Mouse (Mus musculus) CH12.LX (cell line): ENCODE measurements around the gene Qsox2. TPM values are rescaled to one million over a fixed set of nuclear protein-coding genes. Genes with fewer than 3 reads are reported as not detected.

Source experiments
- DNase-seq: peaks from one replicate; pipeline ENCODE4 v3.0.0-alpha.2; 2013; ENCODE audit errors: extremely low read depth
- H3K27ac ChIP-seq: 2 replicates; pipeline ENCODE4 v1.5.1; 2012; ENCODE audit warnings: low read depth, mild to moderate bottlenecking, control low read depth, moderate library complexity; ENCODE audit not compliant: insufficient read depth
- H3K27me3 ChIP-seq: replicated peaks from 2 replicates; pipeline ENCODE3; 2012; ENCODE audit warnings: inconsistent platforms
- H3K36me3 ChIP-seq, 2 experiments: replicated peaks in 1 of 2; 2 replicates each; pipeline versions ENCODE3 to v1.6.1; 2012; ENCODE audit warnings: inconsistent platforms in 1 of 2, low read length in 1 of 2, mild to moderate bottlenecking in 1 of 2, mixed read lengths in 1 of 2, moderate library complexity in 1 of 2; ENCODE audit not compliant: control insufficient read depth in 1 of 2, insufficient read depth in 1 of 2
- H3K4me1 ChIP-seq, 2 experiments: 2 replicates each; pipeline ENCODE4 v1.6.1; 2012; ENCODE audit warnings: inconsistent platforms in 1 of 2, moderate library complexity in 1 of 2; ENCODE audit not compliant: insufficient read depth in 2 of 2, control insufficient read depth in 1 of 2
- H3K4me2 ChIP-seq: 2 replicates; pipeline ENCODE4 v1.6.1; 2012; ENCODE audit warnings: low read depth, mild to moderate bottlenecking, control low read depth; ENCODE audit not compliant: poor library complexity, insufficient read depth, severe bottlenecking
- H3K4me3 ChIP-seq, 3 experiments: fragments of 150-350 bp in 1 of 3; sonication (generic) in 1 of 3; replicated peaks in 1 of 3; 2 replicates each; pipeline versions ENCODE3 to v1.5.1; 2011 to 2012; ENCODE audit warnings: low read depth in 2 of 3, low read length in 2 of 3, mild to moderate bottlenecking in 2 of 3, moderate library complexity in 2 of 3, control low read depth in 1 of 3, improper control_type of control experiment in 1 of 3, inconsistent platforms in 1 of 3, mixed read lengths in 1 of 3; ENCODE audit not compliant: poor library complexity in 1 of 3
- H3K79me2 ChIP-seq: replicated peaks from 2 replicates; pipeline ENCODE4 v1.6.1; 2012; ENCODE audit warnings: mild to moderate bottlenecking, moderate library complexity; ENCODE audit not compliant: control insufficient read depth, poor library complexity, insufficient read depth, severe bottlenecking; ENCODE audit errors: extremely low read depth
- H3K9ac ChIP-seq: 2 replicates; pipeline ENCODE4 v1.6.1; 2012; ENCODE audit warnings: low read depth, mild to moderate bottlenecking, control low read depth, moderate library complexity; ENCODE audit not compliant: insufficient read depth
- H3K9me3 ChIP-seq: replicated peaks from 2 replicates; pipeline ENCODE3; 2012; ENCODE audit warnings: low read length, inconsistent platforms, mixed read lengths
- BHLHE40 ChIP-seq: IDR thresholded peaks from 2 replicates; pipeline ENCODE4 v1.6.1; 2011; ENCODE audit warnings: mild to moderate bottlenecking, low read depth, low read length, improper control_type of control experiment
- CHD1 ChIP-seq: IDR thresholded peaks from 2 replicates; pipeline ENCODE4 v1.6.1; 2012; ENCODE audit warnings: low read depth, low read length, improper control_type of control experiment, inconsistent platforms
- CHD2 ChIP-seq: IDR thresholded peaks from 2 replicates; pipeline ENCODE4 v1.6.1; 2011; ENCODE audit warnings: low read length, improper control_type of control experiment
- ELF1 ChIP-seq: IDR thresholded peaks from 2 replicates; pipeline ENCODE4 v1.6.1; 2014; ENCODE audit warnings: low read depth, mild to moderate bottlenecking, inconsistent platforms, low read length, improper control_type of control experiment
- EP300 ChIP-seq: IDR thresholded peaks from 2 replicates; pipeline ENCODE4 v1.6.1; 2011; ENCODE audit warnings: low read length, improper control_type of control experiment
- ETS1 ChIP-seq: conservative IDR thresholded peaks from 2 replicates; pipeline ENCODE4 v1.6.1; 2012; ENCODE audit warnings: low read depth, mild to moderate bottlenecking, inconsistent platforms, low read length, improper control_type of control experiment, moderate library complexity
- GABPA ChIP-seq: IDR thresholded peaks from 2 replicates; pipeline ENCODE4 v1.6.1; 2012; ENCODE audit warnings: low read depth, low read length, improper control_type of control experiment, inconsistent platforms; ENCODE audit not compliant: insufficient replicate concordance
- HCFC1 ChIP-seq: IDR thresholded peaks from 2 replicates; pipeline ENCODE4 v1.6.1; 2012; ENCODE audit warnings: low read depth, mild to moderate bottlenecking, inconsistent platforms, low read length, improper control_type of control experiment
- IRF4 ChIP-seq: IDR thresholded peaks from 2 replicates; pipeline ENCODE4 v1.6.1; 2014; ENCODE audit warnings: low read depth, mild to moderate bottlenecking, inconsistent platforms, low read length, improper control_type of control experiment
- JUN ChIP-seq: IDR thresholded peaks from 2 replicates; pipeline ENCODE4 v1.6.1; 2011; ENCODE audit warnings: low read depth, mild to moderate bottlenecking, low read length, improper control_type of control experiment, moderate library complexity; ENCODE audit not compliant: insufficient read depth
- KAT2A ChIP-seq: IDR thresholded peaks from 2 replicates; pipeline ENCODE4 v1.6.1; 2012; ENCODE audit warnings: low read length, improper control_type of control experiment, inconsistent platforms; ENCODE audit not compliant: insufficient replicate concordance
- MAX ChIP-seq: IDR thresholded peaks from 2 replicates; pipeline ENCODE4 v1.6.1; 2011; ENCODE audit warnings: low read length, improper control_type of control experiment
- MAZ ChIP-seq: IDR thresholded peaks from 2 replicates; pipeline ENCODE4 v1.6.1; 2012; ENCODE audit warnings: low read depth, mild to moderate bottlenecking, inconsistent platforms, low read length, improper control_type of control experiment, moderate library complexity
- MEF2A ChIP-seq: IDR thresholded peaks from 2 replicates; pipeline ENCODE4 v1.6.1; 2014; ENCODE audit warnings: low read depth, mild to moderate bottlenecking, inconsistent platforms, low read length, improper control_type of control experiment, borderline replicate concordance
- MXI1 ChIP-seq: IDR thresholded peaks from 2 replicates; pipeline ENCODE4 v1.6.1; 2011; ENCODE audit warnings: mild to moderate bottlenecking, low read depth, low read length, improper control_type of control experiment
- MYC ChIP-seq: IDR thresholded peaks from 2 replicates; pipeline ENCODE4 v1.6.1; 2011; ENCODE audit warnings: low read depth, mild to moderate bottlenecking, improper control_type of control experiment, low read length
- NRF1 ChIP-seq: IDR thresholded peaks from 2 replicates; pipeline ENCODE4 v1.6.1; 2014; ENCODE audit warnings: low read depth, mild to moderate bottlenecking, inconsistent platforms, low read length, improper control_type of control experiment, moderate library complexity
- PAX5 ChIP-seq: IDR thresholded peaks from 2 replicates; pipeline ENCODE4 v1.6.1; 2012; ENCODE audit warnings: low read length, inconsistent platforms, mixed read lengths
- POLR2A ChIP-seq: IDR thresholded peaks from 2 replicates; pipeline ENCODE4 v1.6.1; 2011; ENCODE audit warnings: low read depth, mild to moderate bottlenecking, improper control_type of control experiment, low read length
- RCOR1 ChIP-seq: conservative IDR thresholded peaks from 2 replicates; pipeline ENCODE4 v1.6.1; 2012; ENCODE audit warnings: low read depth, mild to moderate bottlenecking, inconsistent platforms, low read length, improper control_type of control experiment
- SMC3 ChIP-seq: IDR thresholded peaks from 2 replicates; pipeline ENCODE4 v1.6.1; 2011; ENCODE audit warnings: low read depth, low read length, improper control_type of control experiment
- USF2 ChIP-seq: conservative IDR thresholded peaks from 2 replicates; pipeline ENCODE4 v1.6.1; 2011; ENCODE audit warnings: low read depth, low read length, improper control_type of control experiment
- ZMIZ1 ChIP-seq: IDR thresholded peaks from 2 replicates; pipeline ENCODE4 v1.6.1; 2012; ENCODE audit warnings: low read depth, mild to moderate bottlenecking, inconsistent platforms, low read length, improper control_type of control experiment
- ZNF384 ChIP-seq: IDR thresholded peaks from 2 replicates; pipeline ENCODE4 v1.6.1; 2012; ENCODE audit warnings: low read depth, low read length, improper control_type of control experiment, inconsistent platforms
- dilution Hi-C: fragments of 300-500 bp; cut with MboI; formaldehyde crosslinking; loops from 2 replicates; pipeline ENCODE4 v1.14.3; 2020; ENCODE audit warnings: low sequenced_read_pairs; ENCODE audit not compliant: extremely low pct_unique_long_range_greater_than_20kb, extremely low pct_ligation_motif_present
- in situ Hi-C: fragments of 300-500 bp; cut with MboI; formaldehyde crosslinking; loops from 3 replicates; pipeline ENCODE4 v1.14.3; 2019; ENCODE audit warnings: low sequenced_read_pairs, low pct_ligation_motif_present, low pct_unique_long_range_greater_than_20kb, mixed read lengths
- polyA plus RNA-seq: library from polyadenylated mRNA; unstranded; fragments of >175 nt; gene quantifications from 2 replicates; pipeline ENCODE4 v1.2.1, GENCODE M21; 2012; ENCODE audit warnings: low read depth; ENCODE audit not compliant: insufficient read length
- total RNA-seq, 2 experiments: library from RNA; depleted of rRNA; stranded (reverse); fragments of 300-350 nt in 1 of 2; fragments of >200 nt in 1 of 2; gene quantifications; 2 replicates each; pipeline ENCODE4 v1.2.3; 2012 to 2014

The Qsox2 gene
- total and polyA plus RNA-seq, 3 experiments, result 6.4 to 11.5 (median 9.3) TPM

- in situ Hi-C loops (loop anchor here (5.0 kb wide), 1 partner anchor 50 kb away; no protein-coding TSS in a partner anchor), dilution Hi-C loops (no loop called here)
- Histone ChIP-seq H3K27me3 (peaks cover 64% of the 10 kb centered on the region), H3K4me2 (no peak overlapping the region), H3K9me3 (no peaks in the 10 kb centered on the region), H3K4me3 (no peak overlapping the region), H3K4me1 (peaks cover 0 to 3% of the 10 kb centered on the region in 2 experiments; a peak in 1 of 4 replicates), H3K36me3 (no peaks in the 10 kb centered on the region), H3K9ac (no peak overlapping the region), H3K27ac (no peak overlapping the region), H3K79me2 (no peaks in the 10 kb centered on the region)
- TF ChIP-seq GABPA, result no peak
- TF ChIP-seq ZMIZ1, result no peak
- TF ChIP-seq POLR2A, result no peak
- no peak for TF ChIP-seq ELF1
- TF ChIP-seq SMC3, result no peak
- TF ChIP-seq ZNF384, result no peak
- DNase-seq, result no peak
Observed at GRCm38 (mm10) chr2:26172166-26172565, 65.2 kb downstream of the Qsox2 start.

DNA sequence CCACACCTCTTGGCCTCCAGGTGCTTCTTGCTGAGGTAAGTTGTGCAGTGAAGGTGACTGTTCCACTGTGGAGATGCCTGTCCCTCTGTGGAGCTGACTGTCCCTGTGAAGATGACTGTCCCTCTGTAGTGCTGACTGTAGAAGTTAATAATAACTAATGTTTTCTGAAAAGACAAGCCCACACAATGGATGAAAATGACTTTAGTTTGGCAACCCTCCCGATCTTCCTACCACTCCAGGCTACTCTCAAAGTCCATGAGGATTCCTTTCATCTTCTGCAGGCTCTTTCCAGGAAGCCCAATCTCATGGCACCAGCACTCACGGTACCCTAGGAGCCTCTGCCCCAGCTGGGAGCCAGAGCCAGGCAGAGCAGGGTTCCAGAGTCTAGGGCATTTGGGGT, 66.9 kb downstream of the Qsox2 start:
- in situ Hi-C loops (loop anchor here (5.0 kb wide), 1 partner anchor 52 kb away; no protein-coding TSS in a partner anchor), dilution Hi-C loops (no loop called here)
- TF ChIP-seq EP300 (no peak), PAX5 (no peak), ETS1 (no peak), MAZ (no peak), KAT2A (no peak)
- Histone ChIP-seq H3K27ac (no peak overlapping the region), H3K4me3 (no peak overlapping the region), H3K9me3 (no peaks in the 10 kb centered on the region), H3K27me3 (peaks cover 48% of the 10 kb centered on the region), H3K9ac (no peak overlapping the region), H3K36me3 (no peaks in the 10 kb centered on the region), H3K4me2 (no peak overlapping the region), H3K79me2 (no peaks in the 10 kb centered on the region), H3K4me1 (peaks cover 0 to 3% of the 10 kb centered on the region in 2 experiments; a peak in 1 of 4 replicates)
- DNase-seq, result no peak

DNA sequence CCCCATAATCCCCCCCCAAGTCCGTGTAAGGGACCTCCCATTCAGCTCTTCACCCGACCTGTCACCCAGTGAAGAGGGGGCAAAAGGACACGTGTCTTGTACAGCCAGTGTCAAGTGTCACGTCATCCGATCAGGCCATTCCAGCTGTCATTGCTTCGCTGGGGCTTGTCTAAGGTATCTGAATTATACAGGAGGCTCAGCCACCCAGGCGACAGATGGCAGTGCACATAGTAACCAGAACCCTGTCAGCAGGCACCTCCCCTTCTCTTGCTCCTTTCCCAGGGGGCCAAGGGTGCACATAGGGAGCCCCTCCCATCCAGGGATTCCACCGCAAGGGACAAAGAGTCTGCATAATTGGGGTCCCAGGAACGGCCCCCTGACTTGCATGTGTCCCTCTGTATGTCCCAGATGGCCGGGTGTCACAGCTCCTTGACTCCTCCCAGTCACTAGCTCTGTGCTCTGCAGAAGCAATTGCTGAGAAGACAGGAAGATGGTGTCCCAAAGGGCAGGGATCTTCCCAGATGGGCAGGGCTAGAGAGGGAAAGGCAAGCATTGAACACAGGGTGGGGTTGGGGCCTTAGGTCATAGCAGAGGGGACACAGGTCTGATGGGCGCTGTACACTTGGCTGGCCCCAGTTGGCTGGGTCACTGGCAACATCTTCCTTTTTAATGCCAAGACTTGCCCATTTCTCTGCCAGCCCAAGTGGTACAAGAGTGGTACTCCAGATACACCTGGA, 68.3 kb downstream of the Qsox2 start:
- no peak for DNase-seq
- Histone ChIP-seq H3K4me2 (no peak overlapping the region), H3K9ac (no peak overlapping the region), H3K4me3 (no peak overlapping the region), H3K27ac (no peak overlapping the region), H3K79me2 (no peaks in the 10 kb centered on the region), H3K27me3 (peaks cover 37% of the 10 kb centered on the region), H3K36me3 (no peaks in the 10 kb centered on the region), H3K9me3 (no peaks in the 10 kb centered on the region), H3K4me1 (peaks cover 3% of the 10 kb centered on the region in 2 experiments; a peak in 2 of 4 replicates)
- in situ Hi-C loops (loop anchor here (10.0 kb wide), 1 partner anchor 396 kb away; no protein-coding TSS in a partner anchor), dilution Hi-C loops (no loop called here)
- TF ChIP-seq BHLHE40 (no peak), HCFC1 (no peak), SMC3 (no peak), CHD2 (no peak), MYC (no peak), RCOR1 (no peak), MAX (no peak), MEF2A (no peak), ETS1 (no peak), MXI1 (no peak), CHD1 (no peak), JUN (no peak), IRF4 (no peak), NRF1 (no peak), USF2 (no peak), MAZ (no peak), ZNF384 (no peak), POLR2A (no peak)
